Mouse (Mus musculus): ENCODE data around the gene Poln.

Poln gene

GRCm38 (mm10) chr5:34168950-34169891, at the start of gene Poln, which contains the start of gene Haus3:
Poln (minus strand) TSS chr5:34169448.
Haus3 (minus strand) TSS chr5:34169527.
- DNase-seq (ENCODE audit: low spot score): peak; percentile 99

GRCm38 (mm10) chr5:34218672-34219071, 49.4 kb upstream of the Poln start:
- no peak for DNase-seq (ENCODE audit: low spot score)

DNA sequence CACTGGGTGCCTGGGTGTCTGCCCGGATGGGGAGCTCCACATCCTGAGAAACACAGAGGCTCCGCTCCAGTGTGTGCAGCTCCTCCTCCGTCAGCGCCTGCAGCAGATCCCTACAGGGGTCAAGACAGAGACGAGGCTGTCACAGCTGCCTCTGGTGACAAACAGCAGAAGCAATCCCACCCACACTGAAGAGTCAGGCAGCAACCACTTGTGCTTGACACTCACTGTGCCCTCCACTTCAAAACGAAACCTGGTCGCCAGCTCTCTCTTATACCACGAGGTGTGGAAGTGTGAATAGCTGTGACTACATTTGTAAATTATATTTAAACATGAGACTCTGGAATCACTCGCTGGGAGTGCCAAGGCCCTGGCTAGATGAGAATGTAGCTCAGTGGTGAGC, 48.5 kb upstream of the Poln start:
- DNase-seq (ENCODE audit: low spot score): no peak

DNA sequence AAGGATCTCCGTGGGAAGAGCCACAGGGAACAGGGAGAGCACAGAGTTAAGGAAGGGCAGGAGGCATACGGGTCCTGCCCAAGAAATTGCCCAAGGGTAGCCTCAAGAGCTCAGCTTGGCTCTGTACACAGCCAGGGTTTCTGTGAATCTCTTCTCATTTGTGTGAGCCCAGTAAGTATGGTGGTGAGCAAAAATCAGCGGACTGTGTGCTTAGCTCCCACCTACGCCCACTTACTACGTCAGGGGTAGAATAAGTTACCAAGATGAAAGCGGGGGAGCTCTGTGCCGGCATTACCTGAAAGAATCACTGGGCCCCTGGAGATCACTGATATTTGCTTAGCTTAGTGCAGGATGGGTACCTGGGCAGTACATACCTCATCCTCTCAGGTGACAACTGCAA, 46.8 kb upstream of the Poln start:
- no peak for DNase-seq (ENCODE audit: low spot score)

DNA sequence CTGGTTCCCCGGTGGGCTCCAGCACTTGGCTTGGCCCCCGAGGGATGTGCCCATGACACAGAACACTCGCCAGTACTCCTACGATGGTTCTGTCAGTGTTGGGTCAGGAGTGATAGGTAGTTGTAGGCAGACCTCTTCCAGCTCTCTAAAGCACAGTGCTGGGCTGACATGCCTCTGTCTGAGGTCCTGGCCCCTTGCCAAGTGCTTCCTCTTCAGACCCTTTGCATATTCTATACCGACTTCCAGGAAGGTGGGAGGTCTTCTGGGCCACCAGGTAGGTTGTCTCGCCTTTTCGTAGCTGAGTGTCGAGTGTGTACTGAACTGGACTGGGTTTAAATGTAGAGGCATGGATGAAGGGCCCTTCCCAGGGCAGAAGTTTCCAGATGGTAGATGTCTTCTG, 44.4 kb upstream of the Poln start:
- no peak for DNase-seq (ENCODE audit: low spot score)

DNA sequence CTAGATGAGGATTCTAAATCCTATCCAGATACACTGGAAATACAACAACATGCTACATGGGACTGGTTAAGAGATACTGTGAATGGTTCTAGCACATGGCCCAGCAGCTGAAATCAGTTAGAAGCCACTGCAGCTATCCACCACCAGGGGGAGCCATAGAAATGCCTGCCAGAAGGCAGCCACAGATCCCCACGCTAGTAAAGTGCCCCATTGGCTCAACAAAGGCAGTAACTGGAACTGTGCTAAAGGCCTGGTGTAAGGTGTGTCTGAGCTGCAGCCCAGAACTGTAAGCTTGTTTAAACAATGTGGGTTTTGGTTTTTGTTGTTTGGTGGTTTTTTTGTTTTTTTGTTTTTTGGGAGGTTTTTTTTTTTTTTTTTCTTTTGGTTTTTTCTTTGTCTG, 41.0 kb upstream of the Poln start:
- DNase-seq (ENCODE audit: low spot score): peak; percentile 90

GRCm38 (mm10) chr5:34207503-34207902, 38.3 kb upstream of the Poln start:
- no peak for DNase-seq (ENCODE audit: low spot score)

GRCm38 (mm10) chr5:34205788-34206187, 36.5 kb upstream of the Poln start:
- no peak for DNase-seq (ENCODE audit: low spot score)

DNA sequence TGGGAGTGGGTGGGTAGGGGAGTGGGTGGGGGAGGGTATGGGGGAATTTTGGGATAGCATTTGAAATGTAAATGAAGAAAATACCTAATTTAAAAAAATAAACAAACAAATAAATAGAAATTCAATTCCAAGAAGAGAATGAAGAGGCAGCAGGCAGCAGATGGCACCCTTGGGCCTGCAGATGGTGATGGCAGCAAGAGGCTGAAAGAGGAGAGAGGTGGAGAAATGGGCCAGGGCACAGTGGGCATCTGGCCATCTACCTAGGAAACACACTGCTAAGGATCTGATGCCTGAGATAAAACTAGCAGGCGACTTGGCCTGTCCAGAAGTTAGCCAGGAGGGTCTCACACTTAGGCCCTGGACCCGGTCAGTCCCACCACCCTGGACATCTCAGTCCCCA, 35.7 kb upstream of the Poln start:
- DNase-seq (ENCODE audit: low spot score): no peak

DNA sequence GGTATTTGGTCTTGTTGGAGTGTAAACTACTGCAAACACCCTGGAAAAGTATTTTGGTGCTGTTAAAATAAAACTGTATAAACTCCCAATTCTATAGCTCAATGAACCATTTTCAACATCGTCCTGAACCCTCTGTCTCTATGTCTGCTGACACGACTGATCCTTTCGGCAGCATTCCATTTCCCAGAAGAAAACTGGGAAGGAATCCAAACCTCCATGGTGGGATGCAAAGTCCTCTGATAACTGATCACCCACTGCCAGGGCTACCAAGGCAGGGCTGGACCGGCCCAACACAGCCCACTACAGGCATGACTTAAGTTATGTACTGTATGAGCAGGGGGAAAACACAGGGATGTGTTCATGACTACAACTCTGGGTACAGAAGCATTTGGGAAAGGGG, 32.8 kb upstream of the Poln start:
- DNase-seq (ENCODE audit: low spot score): no peak

- DNase-seq (ENCODE audit: low spot score): peak; percentile 66
Measured at GRCm38 (mm10) chr5:34201396-34201795, 32.1 kb upstream of the Poln start.

DNA sequence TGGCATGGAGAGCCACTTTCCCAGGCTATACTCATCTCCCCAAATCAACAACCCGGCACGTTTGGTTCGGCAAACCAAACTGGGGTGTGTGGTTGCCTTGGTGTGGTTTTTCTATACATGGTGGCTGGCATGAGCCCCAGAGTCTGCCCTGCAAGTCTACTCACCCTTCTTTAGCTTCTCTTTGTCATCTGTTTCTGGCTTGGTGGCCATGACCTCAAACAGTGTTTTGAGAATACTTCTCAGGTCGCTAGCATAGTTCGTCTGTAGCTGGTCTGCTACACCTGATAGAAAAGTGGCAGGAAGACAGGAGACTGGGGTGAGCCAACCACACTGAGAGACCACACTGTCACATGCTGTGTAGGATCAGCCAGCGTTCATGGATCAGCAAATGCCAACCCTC, 29.4 kb upstream of the Poln start:
- DNase-seq (ENCODE audit: low spot score): no peak

DNA sequence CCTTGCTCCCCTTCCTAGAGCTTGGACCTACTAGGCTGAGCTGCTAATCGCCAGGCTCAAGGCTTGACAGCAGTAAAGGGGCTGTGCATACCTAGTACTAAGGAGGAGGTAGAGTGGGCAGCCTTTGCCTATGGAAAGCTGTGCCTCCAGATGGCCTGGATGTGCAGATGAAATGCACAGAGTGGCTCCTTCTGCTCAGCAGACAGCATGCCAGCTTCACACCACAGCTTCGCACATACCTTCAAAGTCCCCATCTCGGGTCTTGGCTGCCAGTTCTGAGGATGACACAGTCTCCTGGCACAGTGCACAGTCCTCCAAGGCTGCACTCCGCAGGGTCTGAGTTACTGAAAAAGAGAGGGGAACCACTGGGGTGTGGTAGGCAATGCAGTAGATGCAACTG, 28.0 kb upstream of the Poln start:
- no peak for DNase-seq (ENCODE audit: low spot score)

GRCm38 (mm10) chr5:34196423-34196822, 27.2 kb upstream of the Poln start:
- no peak for DNase-seq (ENCODE audit: low spot score)

- DNase-seq (ENCODE audit: low spot score): no peak
Measured at GRCm38 (mm10) chr5:34195786-34196185, 26.5 kb upstream of the Poln start.

- DNase-seq (ENCODE audit: low spot score): no peak
Measured at GRCm38 (mm10) chr5:34194975-34195662, 25.9 kb upstream of the Poln start.

DNA sequence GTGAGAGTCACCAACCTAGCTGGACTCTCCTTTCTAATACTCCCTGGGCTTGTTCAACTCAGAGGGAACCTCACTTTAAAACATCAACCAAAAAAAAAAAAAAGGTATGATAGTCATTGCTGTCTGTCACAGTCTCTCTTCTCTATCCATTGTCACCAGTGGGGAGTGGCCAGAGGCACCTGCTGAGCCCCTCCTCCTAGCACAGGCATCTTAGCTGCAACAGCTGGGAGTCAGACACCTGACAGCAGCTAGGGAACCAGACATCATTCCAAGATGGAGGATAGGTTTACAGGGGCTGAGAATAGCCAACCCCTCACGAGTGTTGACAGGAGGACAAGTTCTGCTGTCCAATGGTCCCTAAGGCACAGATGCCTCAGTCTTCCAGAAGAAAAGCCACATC, 25.2 kb upstream of the Poln start:
- DNase-seq (ENCODE audit: low spot score): no peak

DNA sequence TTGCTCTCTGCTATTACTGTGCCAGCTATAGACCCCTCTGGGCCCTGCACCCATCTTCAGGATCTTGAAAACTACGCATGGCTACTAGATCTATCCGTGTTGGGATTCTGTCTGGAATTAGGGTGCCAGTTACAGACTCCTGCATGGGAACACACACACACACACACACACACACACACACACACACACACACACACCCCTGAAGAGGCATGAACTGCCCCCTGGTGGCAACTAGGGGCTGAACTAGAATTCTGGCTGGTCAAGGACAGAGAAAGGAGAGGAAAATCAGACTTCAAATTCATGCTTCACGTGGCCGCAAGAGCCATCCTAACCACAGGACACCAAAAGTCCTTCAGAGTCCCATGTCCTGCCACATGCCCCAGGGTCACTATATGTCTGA, 22.6 kb upstream of the Poln start:
- no peak for DNase-seq (ENCODE audit: low spot score)

DNA sequence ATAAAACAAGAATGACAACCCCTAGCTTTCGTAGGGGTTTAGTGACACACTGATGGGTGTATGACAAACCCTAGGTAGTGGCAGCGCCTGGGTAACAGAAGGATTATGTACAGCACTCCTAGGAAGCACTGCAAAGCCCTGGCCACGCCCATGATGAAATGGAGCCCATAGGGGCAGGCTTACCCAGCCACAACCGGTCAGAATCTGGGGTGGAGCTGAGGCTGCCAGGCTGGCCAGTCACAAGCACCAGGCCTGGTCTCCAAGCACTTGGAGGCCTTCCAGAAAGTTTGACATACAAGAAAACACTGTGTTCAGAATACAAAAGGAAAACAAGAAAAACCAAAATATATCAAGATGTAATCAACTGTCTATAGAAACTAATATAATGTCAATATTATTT, 21.8 kb upstream of the Poln start:
- DNase-seq (ENCODE audit: low spot score): peak; percentile 98

DNA sequence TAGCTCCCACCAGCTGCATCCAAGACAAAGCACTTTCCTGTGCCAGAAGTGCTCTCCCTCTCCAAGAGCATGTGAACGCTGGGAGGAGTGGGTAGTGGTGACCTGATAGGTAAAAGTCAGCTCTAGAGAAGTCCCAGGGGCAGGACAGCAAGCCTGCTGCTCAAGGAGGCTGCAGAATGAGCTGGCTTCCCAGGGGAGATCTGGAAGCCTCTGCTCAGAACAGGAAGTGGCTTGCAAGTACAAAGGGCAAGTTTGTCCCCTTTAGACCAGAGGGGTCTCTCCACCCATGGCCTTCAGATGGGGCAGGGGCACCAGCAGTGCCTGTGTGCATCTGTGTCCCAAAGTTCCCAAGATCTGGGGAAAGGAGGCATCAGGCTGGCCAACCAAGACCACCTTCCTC, 20.3 kb upstream of the Poln start:
- DNase-seq (ENCODE audit: low spot score): no peak

DNA sequence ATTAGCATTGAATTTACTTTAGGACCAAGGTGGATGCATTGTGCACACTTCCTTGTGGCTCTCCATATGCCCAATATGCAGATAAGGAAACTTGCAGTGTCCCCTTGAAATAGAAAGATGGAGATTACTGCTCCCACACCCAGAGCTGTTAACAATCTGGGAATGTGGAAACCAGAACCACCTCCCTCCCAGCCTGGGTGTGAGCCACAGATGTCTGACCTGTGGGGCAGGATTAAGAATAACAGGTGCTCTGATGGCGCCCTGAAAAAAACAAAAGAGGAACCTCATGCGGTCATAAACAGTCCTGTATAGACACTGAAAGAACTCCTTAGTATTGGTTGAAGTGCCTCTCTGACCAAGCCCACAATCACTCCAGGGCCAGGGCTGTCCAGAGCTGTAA, 19.6 kb upstream of the Poln start:
- DNase-seq (ENCODE audit: low spot score): no peak

- DNase-seq (ENCODE audit: low spot score): peak; percentile 100
Measured at GRCm38 (mm10) chr5:34187601-34188316, 18.5 kb upstream of the Poln start, which contains the start of gene Mxd4. Mxd4 (minus strand) TSS chr5:34187720.

- peak; percentile 63 for DNase-seq (ENCODE audit: low spot score)
Measured at GRCm38 (mm10) chr5:34186961-34187391, 17.7 kb upstream of the Poln start.

Measured in adipocyte (in vitro differentiated cells).